Mouse (Mus musculus) liver (tissue): ENCODE results near the gene Dnaaf2.
A peak's percentile ranks its signal among the peaks of the same experiment; 100 is the strongest.
"Not testable (repeated sequence)": the region's sequence is repeated elsewhere in the genome, so short reads cannot be mapped to it uniquely, and the experiment has no call there.

Experiments used
- DNase-seq: peaks from one replicate; pipeline ENCODE4 v3.0.0-alpha.2; 2020; ENCODE audit warnings: mixed read lengths

Dnaaf2 gene

GRCm38 (mm10) chr12:69197378-69198163 is 658 bp downstream of the Dnaaf2 start:
- DNase-seq: peak; percentile 76

- DNase-seq: peak; percentile 82
Measured at GRCm38 (mm10) chr12:69196444-69197377, 1.5 kb downstream of the Dnaaf2 start, which contains the start of gene Gm49383. TSS of gene Gm49383 (minus strand) at chr12:69197104.

GRCm38 (mm10) chr12:69192637-69193036 is 5.6 kb downstream of the Dnaaf2 start:
- no peak for DNase-seq

GRCm38 (mm10) chr12:69191396-69191795 is 6.8 kb downstream of the Dnaaf2 start:
- DNase-seq: no peak

- no peak for DNase-seq
Measured at GRCm38 (mm10) chr12:69190522-69190921, 7.7 kb downstream of the Dnaaf2 start.

GRCm38 (mm10) chr12:69190074-69190473 is 8.2 kb downstream of the Dnaaf2 start:
- no peak for DNase-seq

- no peak for DNase-seq
Measured at GRCm38 (mm10) chr12:69186811-69187471, 11.3 kb downstream of the Dnaaf2 start.

- no peak for DNase-seq
Measured at GRCm38 (mm10) chr12:69185371-69185770, 12.9 kb downstream of the Dnaaf2 start.

- DNase-seq: peak; percentile 68
Measured at GRCm38 (mm10) chr12:69184342-69185295, 13.6 kb downstream of the Dnaaf2 start.

GRCm38 (mm10) chr12:69183583-69184308 is 14.5 kb downstream of the Dnaaf2 start, which contains the start of the genes Rpl36al and Mgat2:
TSS of gene Rpl36al (minus strand) at chr12:69184083.
TSS of gene Mgat2 (plus strand) at chr12:69184157.
- peak; percentile 98 for DNase-seq

- DNase-seq: no peak
Measured at GRCm38 (mm10) chr12:69181800-69182199, 16.4 kb downstream of the Dnaaf2 start.

GRCm38 (mm10) chr12:69179371-69179770 is 18.9 kb downstream of the Dnaaf2 start:
- DNase-seq: peak; percentile 14

GRCm38 (mm10) chr12:69177526-69177925 is 20.7 kb downstream of the Dnaaf2 start:
- DNase-seq: no peak

- DNase-seq: no peak
Measured at GRCm38 (mm10) chr12:69175975-69176374, 22.3 kb downstream of the Dnaaf2 start.

- DNase-seq: no peak
Measured at GRCm38 (mm10) chr12:69171307-69171706, 26.9 kb downstream of the Dnaaf2 start.

GRCm38 (mm10) chr12:69168461-69169106 is 29.6 kb downstream of the Dnaaf2 start, which contains the start of gene Lrr1:
TSS of gene Lrr1 (plus strand) at chr12:69168814.
- peak; percentile 89 for DNase-seq

GRCm38 (mm10) chr12:69167656-69168460 is 30.4 kb downstream of the Dnaaf2 start:
- DNase-seq: no peak

GRCm38 (mm10) chr12:69166861-69167581 is 31.2 kb downstream of the Dnaaf2 start:
- DNase-seq: not testable (repeated sequence)

- DNase-seq: no peak
Measured at GRCm38 (mm10) chr12:69164904-69165303, 33.3 kb downstream of the Dnaaf2 start.
